Mouse (Mus musculus) embryonic facial prominence, embryonic 11.5 days (tissue): Measurements from ENCODE around the gene 1700037C18Rik. TPM values are rescaled to one million over a fixed set of nuclear protein-coding genes. Genes with fewer than 3 reads are reported as not detected.

Experiments
- ATAC-seq: fragments of 200-750 bp; cut with Nextera tagmentation; replicated peaks from 2 replicates; pipeline ENCODE4 v1.8.0; 2017; ENCODE audit warnings: low read depth; ENCODE audit not compliant: insufficient number of reproducible peaks, low FRiP score, low TSS enrichment
- DNase-seq: peaks from one replicate; pipeline ENCODE4 v3.0.0-alpha.2; 2015; ENCODE audit warnings: low spot score
- H3K27ac ChIP-seq: fragments of 300-500 bp; sonication (generic); replicated peaks from 2 replicates; pipeline ENCODE4 v1.5.1; 2014; ENCODE audit warnings: mild to moderate bottlenecking, low read depth, low read length, control low read depth
- H3K27me3 ChIP-seq: fragments of 300-500 bp; sonication (generic); 2 replicates; pipeline ENCODE4 v1.6.1; 2014; ENCODE audit warnings: mild to moderate bottlenecking, low read length, moderate library complexity, mixed read lengths; ENCODE audit not compliant: control insufficient read depth, insufficient read depth
- H3K36me3 ChIP-seq: fragments of 300-500 bp; sonication (generic); replicated peaks from 2 replicates; pipeline ENCODE4 v1.6.1; 2014; ENCODE audit warnings: low read depth, mild to moderate bottlenecking, low read length, moderate library complexity, mixed read lengths; ENCODE audit not compliant: control insufficient read depth, insufficient read depth
- H3K4me1 ChIP-seq: fragments of 300-500 bp; sonication (generic); 2 replicates; pipeline ENCODE4 v1.6.1; 2014; ENCODE audit warnings: low read length, mixed read lengths; ENCODE audit not compliant: control insufficient read depth, insufficient read depth
- H3K4me2 ChIP-seq: fragments of 300-500 bp; sonication (generic); 2 replicates; pipeline ENCODE4 v1.6.1; 2014; ENCODE audit warnings: low read depth, mild to moderate bottlenecking, control low read depth, low read length, moderate library complexity
- H3K4me3 ChIP-seq: fragments of 300-500 bp; sonication (generic); 2 replicates; pipeline ENCODE4 v1.5.1; 2014; ENCODE audit warnings: low read depth, low read length, control low read depth
- H3K9ac ChIP-seq: fragments of 300-500 bp; sonication (generic); replicated peaks from 2 replicates; pipeline ENCODE4 v1.6.1; 2014; ENCODE audit warnings: mild to moderate bottlenecking, control low read depth, low read length
- H3K9me3 ChIP-seq: fragments of 300-500 bp; sonication (generic); replicated peaks from 2 replicates; pipeline ENCODE4 v1.6.1; 2016; ENCODE audit warnings: mild to moderate bottlenecking, low read length, inconsistent platforms, mixed read lengths; ENCODE audit not compliant: control insufficient read depth
- WGBS: fragments of 180-500 bp; shearing (Covaris S2); extraction: QIAGEN DNeasy Blood & Tissue Kit; methylation state at CpG from one replicate; pipeline ENCODE4 v1.1.7; 2014; 5-methylcytosine and 5-hydroxymethylcytosine counted together
- polyA plus RNA-seq: library from polyadenylated mRNA; unstranded; fragments of >200 nt; fragmentation: Nextera tagmentation; extraction: Ambion mirVana; gene quantifications from 2 replicates; pipeline ENCODE4 v1.2.1, GENCODE M21; 2014

The 1700037C18Rik gene
- 5.3 and 6.9 TPM in 2 replicates for polyA plus RNA-seq

DNA sequence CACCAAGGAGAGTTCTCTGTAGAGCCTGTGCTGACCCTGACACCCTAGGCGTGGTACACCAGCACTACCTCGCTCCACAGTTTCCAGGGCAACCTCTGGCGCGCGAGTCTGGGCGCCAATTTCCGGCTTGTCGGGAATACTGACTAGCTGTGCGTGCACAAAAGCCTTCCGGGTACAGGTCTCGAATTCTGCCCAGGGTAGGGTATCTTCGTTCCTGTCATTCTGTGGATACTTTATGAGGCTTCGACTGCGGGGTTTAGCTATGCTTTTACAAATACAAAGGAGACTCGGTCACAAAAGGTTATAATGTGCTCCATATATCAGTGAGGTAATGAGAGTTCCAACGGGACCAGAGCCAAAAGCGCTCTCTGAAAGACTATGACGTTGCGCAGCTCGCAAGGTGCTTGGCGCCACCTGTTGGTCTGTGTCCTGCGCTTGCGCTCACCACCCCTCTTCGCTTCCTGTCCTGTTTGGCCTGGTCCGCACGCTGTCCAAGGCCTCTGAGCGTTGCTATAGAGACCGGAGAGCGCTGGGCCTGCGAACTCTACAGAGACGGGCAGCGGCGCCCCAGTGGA, at the start of gene 1700037C18Rik, which contains the start of gene Cluap1:
TSS of gene 1700037C18Rik (minus strand) at position 153 of the 575 bp plus-strand sequence.
TSS of gene Cluap1 (plus strand) at position 265 of the 575 bp plus-strand sequence.
- ATAC-seq (peak; percentile 98), DNase-seq (peak; percentile 94)
- H3K9me3 ChIP-seq: no peaks in the 10 kb centered on the region
- WGBS: 0% methylated on average over 33 of the region's 33 CpGs
- no peaks in the 10 kb centered on the region for H3K27me3 ChIP-seq
- H3K4me3 ChIP-seq: peak within 1 kb of the TSS; percentile 56
- no peaks in the 10 kb centered on the region; the same call in 1 of the 2 replicates for H3K36me3 ChIP-seq
- H3K4me1 ChIP-seq: no peaks in the 10 kb centered on the region; the same call in 1 of the 2 replicates
- H3K4me2 ChIP-seq: peak within 1 kb of the TSS; percentile 75
- no peak within 1 kb of the TSS for H3K27ac ChIP-seq
- peak within 1 kb of the TSS; percentile 68 for H3K9ac ChIP-seq

DNA sequence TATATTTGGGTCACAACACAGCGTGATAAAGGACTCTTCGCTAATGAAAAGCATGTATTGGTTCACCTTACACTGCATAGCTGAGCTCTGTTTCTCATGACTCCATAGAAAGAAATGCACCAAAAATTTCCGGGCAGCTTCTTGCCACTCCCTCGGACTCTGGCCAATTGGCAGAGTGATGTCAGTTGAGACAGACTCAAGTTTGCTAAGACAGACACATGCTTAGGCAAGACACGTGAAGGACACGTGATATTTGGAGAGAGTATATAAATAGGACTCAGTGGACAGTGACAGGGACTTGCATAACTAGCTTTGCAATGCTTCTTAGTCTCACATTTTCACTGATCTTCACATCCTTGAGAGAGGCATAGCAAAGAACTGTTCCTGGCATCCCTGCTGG, 47.9 kb upstream of the 1700037C18Rik start:
- DNase-seq: no peak
- Histone ChIP-seq H3K27ac (no peak overlapping the region), H3K9ac (no peak overlapping the region), H3K4me3 (no peak overlapping the region), H3K9me3 (no peaks in the 10 kb centered on the region), H3K4me1 (no peaks in the 10 kb centered on the region), H3K27me3 (no peaks in the 10 kb centered on the region), H3K36me3 (no peaks in the 10 kb centered on the region), H3K4me2 (no peak overlapping the region)
- 79% methylated on average over 6 of the region's 6 CpGs for WGBS
- ATAC-seq: no peak

DNA sequence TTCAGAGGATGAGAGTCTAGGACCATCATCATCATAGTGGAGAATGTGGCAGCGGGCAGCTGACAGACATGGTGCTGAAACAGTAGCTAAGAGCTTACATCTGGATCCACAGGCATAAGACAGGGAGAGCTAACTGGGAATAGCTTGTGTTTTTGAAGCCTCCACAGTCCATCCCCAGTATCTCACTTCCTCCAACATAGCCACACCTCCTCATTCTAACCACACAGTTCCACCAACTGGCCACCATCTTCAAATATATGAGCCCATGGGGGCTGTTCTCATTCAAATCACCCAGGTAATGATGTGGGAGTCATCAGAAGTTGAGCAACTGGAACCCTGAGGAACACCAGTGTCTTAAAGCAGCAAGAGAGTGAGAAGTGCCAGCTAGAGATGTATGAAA, 42.7 kb upstream of the 1700037C18Rik start:
- Histone ChIP-seq H3K4me2 (no peak overlapping the region), H3K36me3 (no peaks in the 10 kb centered on the region), H3K27ac (no peak overlapping the region), H3K9me3 (no peaks in the 10 kb centered on the region), H3K27me3 (no peaks in the 10 kb centered on the region), H3K4me1 (no peaks in the 10 kb centered on the region), H3K9ac (no peak overlapping the region), H3K4me3 (no peak overlapping the region)
- 77% methylated on average over 1 of the region's 1 CpGs for WGBS
- DNase-seq (no peak), ATAC-seq (no peak)

DNA sequence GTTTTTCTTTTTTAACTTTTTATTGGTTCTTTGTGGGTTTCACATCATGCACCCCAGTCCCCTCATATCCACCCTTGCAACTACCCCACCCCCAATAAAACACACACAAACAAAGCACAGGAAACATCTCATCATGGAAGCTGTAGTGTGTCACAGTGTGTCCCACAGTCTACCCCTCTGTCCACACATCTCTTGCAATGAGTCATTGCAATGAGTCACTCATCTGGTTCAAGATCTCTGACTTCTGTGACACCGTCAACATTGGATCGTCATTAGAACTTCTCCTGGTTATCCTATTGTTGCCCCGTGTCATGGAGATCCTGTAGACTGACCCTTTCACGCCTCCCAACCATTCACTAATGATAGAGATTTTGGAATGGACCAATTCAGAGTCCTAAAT, 26.2 kb upstream of the 1700037C18Rik start:
- Histone ChIP-seq H3K27ac (no peak overlapping the region), H3K9ac (no peak overlapping the region), H3K4me2 (no peak overlapping the region), H3K36me3 (no peaks in the 10 kb centered on the region; the same call in 1 of the 2 replicates), H3K9me3 (no peaks in the 10 kb centered on the region), H3K27me3 (no peaks in the 10 kb centered on the region), H3K4me3 (no peak overlapping the region), H3K4me1 (no peaks in the 10 kb centered on the region)
- DNase-seq: no peak
- 87% methylated on average over 4 of the region's 4 CpGs for WGBS
- no peak for ATAC-seq

DNA sequence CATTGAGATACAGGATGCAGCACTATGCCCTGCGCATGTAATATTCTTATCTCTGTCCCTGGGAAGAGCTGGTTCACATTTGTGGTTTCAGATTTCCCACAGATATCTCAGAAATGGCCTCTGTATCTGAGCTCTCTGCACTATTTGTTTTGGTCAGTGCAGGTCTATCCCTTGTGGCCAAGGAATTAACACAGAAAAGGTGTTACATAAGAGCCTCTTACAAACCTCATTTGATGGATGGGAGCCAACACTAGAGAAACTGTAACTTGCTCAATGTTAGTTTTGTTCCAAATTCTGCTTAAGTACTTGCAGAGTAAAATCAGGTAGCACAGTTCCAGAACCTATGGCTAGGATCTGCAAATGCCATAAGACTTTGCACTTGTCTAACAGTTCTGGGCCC, 25.6 kb upstream of the 1700037C18Rik start:
- no peaks in the 10 kb centered on the region for H3K9me3 ChIP-seq
- H3K27me3 ChIP-seq: no peaks in the 10 kb centered on the region
- H3K9ac ChIP-seq: 0 out of 2 replicates have a peak overlapping the region, but pooled peaks have one; percentile 13
- H3K4me1 ChIP-seq: no peaks in the 10 kb centered on the region
- H3K36me3 ChIP-seq: no peaks in the 10 kb centered on the region; the same call in 1 of the 2 replicates
- no peak overlapping the region for H3K27ac ChIP-seq
- WGBS: 90% methylated on average over 1 of the region's 1 CpGs
- H3K4me3 ChIP-seq: no peak overlapping the region
- no peak for ATAC-seq
- no peak overlapping the region for H3K4me2 ChIP-seq
- DNase-seq: no peak

DNA sequence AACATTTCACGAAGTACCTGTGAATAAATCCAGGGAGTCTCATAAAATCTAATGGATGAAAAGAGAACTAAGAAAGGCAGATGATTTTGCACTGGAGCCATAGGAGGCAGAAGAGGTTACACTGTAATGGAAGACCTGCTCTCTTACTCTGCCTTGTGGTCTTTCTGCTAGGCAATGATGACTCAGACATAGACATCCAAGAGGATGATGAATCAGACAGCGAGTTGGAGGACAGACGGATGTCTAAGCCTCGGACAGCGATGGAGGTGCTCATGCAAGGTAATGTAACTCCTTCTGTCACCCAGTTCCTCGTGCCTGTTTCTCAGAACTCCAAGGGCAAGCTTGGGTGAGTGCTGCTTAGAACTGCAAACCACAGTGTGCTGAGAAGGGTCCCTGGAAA, 25.0 kb upstream of the 1700037C18Rik start:
- Histone ChIP-seq H3K36me3 (no peaks in the 10 kb centered on the region; the same call in 1 of the 2 replicates), H3K4me2 (no peak overlapping the region), H3K9ac (no peak overlapping the region), H3K4me3 (no peak overlapping the region), H3K27me3 (no peaks in the 10 kb centered on the region), H3K9me3 (no peaks in the 10 kb centered on the region), H3K27ac (no peak overlapping the region), H3K4me1 (no peaks in the 10 kb centered on the region)
- DNase-seq (no peak), ATAC-seq (no peak)
- 87% methylated on average over 6 of the region's 6 CpGs for WGBS

DNA sequence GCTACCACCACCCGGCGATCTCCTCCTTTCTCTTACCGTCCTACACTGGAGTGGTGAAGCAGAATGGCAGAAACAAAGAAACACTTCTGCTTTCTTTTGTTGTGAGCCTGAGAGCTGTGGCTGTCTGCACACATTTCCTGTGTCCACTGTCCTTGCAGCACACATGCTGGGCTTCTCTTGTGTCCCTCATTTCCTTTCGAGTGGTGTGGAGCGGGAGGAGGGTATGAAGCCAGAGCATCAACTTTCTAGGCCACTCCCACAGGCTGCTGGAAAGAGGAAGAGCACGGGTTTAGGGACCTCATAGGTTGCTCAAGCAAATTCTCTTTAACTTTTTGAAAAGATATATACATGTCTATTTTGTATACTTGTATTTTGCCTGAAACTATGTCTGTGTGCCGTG, 20.7 kb upstream of the 1700037C18Rik start:
- Histone ChIP-seq H3K4me2 (no peak overlapping the region), H3K4me1 (no peaks in the 10 kb centered on the region), H3K9ac (no peak overlapping the region), H3K9me3 (no peaks in the 10 kb centered on the region), H3K36me3 (peaks cover 3% of the 10 kb centered on the region), H3K4me3 (no peak overlapping the region), H3K27ac (no peak overlapping the region), H3K27me3 (no peaks in the 10 kb centered on the region)
- 78% methylated on average over 7 of the region's 7 CpGs for WGBS
- ATAC-seq: no peak
- DNase-seq: peak; percentile 3

DNA sequence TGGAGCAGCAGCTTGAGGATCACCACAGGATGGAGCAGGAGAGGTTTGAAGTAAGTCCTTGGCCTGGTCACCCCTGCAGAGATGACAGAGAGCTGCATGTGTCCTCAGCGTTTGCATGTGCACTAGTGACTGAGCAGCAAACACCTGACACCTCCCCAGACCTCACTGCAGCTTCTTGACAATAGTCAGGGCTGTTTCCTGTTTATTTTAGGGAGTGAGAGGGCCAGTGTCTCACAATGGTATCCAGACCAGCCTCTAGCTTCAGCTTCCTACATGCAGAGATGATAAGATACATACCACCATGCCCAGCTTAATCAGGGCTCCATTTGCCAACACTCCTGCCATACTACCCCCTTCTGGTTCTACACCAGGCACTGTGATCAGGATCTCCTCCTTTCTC, 20.1 kb upstream of the 1700037C18Rik start:
- Histone ChIP-seq H3K4me2 (no peak overlapping the region), H3K27me3 (no peaks in the 10 kb centered on the region), H3K4me3 (no peak overlapping the region), H3K27ac (no peak overlapping the region), H3K4me1 (no peaks in the 10 kb centered on the region; the same call in 1 of the 2 replicates), H3K36me3 (peaks cover 3% of the 10 kb centered on the region), H3K9me3 (no peaks in the 10 kb centered on the region), H3K9ac (no peak overlapping the region)
- no peak for DNase-seq
- no peak for ATAC-seq
- 69% methylated on average over 1 of the region's 1 CpGs for WGBS
